Mouse (Mus musculus) brain, embryonic 14.5 days (tissue): ENCODE results near the gene Vash2.

Experiments used
- CTCF ChIP-seq: fragments of 200-500 bp; IDR thresholded peaks from 2 replicates; pipeline ENCODE4 v1.5.1; 2012; ENCODE audit warnings: inconsistent platforms, mild to moderate bottlenecking, moderate library complexity, borderline replicate concordance; ENCODE audit not compliant: insufficient read depth, insufficient read length; ENCODE audit errors: extremely low read depth
- POLR2A ChIP-seq: fragments of 200-500 bp; IDR thresholded peaks from 2 replicates; pipeline ENCODE4 v1.6.1; 2012; ENCODE audit warnings: mild to moderate bottlenecking, inconsistent platforms, borderline replicate concordance; ENCODE audit not compliant: poor library complexity, insufficient read depth, insufficient read length, severe bottlenecking; ENCODE audit errors: extremely low read depth

DNA sequence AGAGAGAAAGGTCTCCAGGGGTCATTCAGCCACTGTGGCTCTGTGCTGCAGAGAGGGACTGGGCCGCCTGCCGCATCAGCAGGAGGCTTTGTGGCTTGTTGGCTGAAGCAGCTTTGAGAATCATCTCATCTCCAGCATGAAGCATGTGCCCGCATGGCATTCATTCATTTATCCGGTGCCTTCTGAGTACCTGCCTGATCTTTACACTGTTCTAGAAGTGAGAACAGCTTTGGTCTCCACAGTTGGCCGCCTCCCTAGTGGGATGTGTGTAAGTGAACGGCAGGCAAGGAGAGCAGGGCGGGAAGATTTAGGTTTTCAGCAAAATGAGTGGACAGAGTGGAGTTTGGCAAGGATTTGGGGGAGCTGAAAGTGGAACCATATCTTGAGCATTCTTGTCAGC, 39.3 kb downstream of the Vash2 start:
- TF ChIP-seq CTCF (no peak), POLR2A (no peak)
